Mouse (Mus musculus) megakaryocyte, embryonic 14.5 days (primary cell): ENCODE measurements around the gene Nucb1.

Source experiments
- FLI1 ChIP-seq: IDR thresholded peaks from 2 replicates; pipeline ENCODE4 v1.6.1; 2012; ENCODE audit warnings: low read length, inconsistent platforms, mixed read lengths
- GATA1 ChIP-seq: IDR thresholded peaks from 3 replicates; pipeline ENCODE4 v1.6.1; 2012; ENCODE audit warnings: mixed read lengths, low read length, inconsistent platforms, borderline replicate concordance

GRCm38 (mm10) chr7:45498427-45498826, 11.8 kb downstream of the Nucb1 start:
- TF ChIP-seq GATA1 (no peak), FLI1 (no peak)
